Mouse (Mus musculus) neural tube, embryonic 15.5 days (tissue): Measurements from ENCODE around the gene Mtmr1. TPM values are rescaled to one million over a fixed set of nuclear protein-coding genes. Genes with fewer than 3 reads are reported as not detected.
"Not testable (repeated sequence)": the region's sequence is repeated elsewhere in the genome, so short reads cannot be mapped to it uniquely, and the experiment has no call there.

Source experiments
- ATAC-seq: fragments of 200-750 bp; cut with Nextera tagmentation; 2 replicates; pipeline ENCODE4 v1.8.0; 2017; ENCODE audit warnings: mild to moderate bottlenecking, moderate TSS enrichment, moderate library complexity; ENCODE audit not compliant: low FRiP score
- H3K27ac ChIP-seq: fragments of 300-500 bp; sonication (generic); replicated peaks from 2 replicates; pipeline ENCODE4 v1.5.1; 2015; ENCODE audit warnings: mild to moderate bottlenecking, inconsistent platforms
- H3K27me3 ChIP-seq: fragments of 300-500 bp; sonication (generic); replicated peaks from 2 replicates; pipeline ENCODE4 v1.6.1; 2015; ENCODE audit warnings: inconsistent platforms
- H3K36me3 ChIP-seq: fragments of 300-500 bp; sonication (generic); 2 replicates; pipeline ENCODE4 v1.6.1; 2015; ENCODE audit warnings: inconsistent platforms
- H3K4me1 ChIP-seq: fragments of 300-500 bp; sonication (generic); 2 replicates; pipeline ENCODE4 v1.6.1; 2015; ENCODE audit warnings: inconsistent platforms
- H3K4me2 ChIP-seq: fragments of 300-500 bp; sonication (generic); 2 replicates; pipeline ENCODE4 v1.6.1; 2015; ENCODE audit warnings: inconsistent platforms, mild to moderate bottlenecking, moderate library complexity
- H3K4me3 ChIP-seq: fragments of 300-500 bp; sonication (generic); replicated peaks from 2 replicates; pipeline ENCODE4 v1.5.1; 2015; ENCODE audit warnings: mild to moderate bottlenecking, inconsistent platforms
- H3K9ac ChIP-seq: fragments of 300-500 bp; sonication (generic); replicated peaks from 2 replicates; pipeline ENCODE4 v1.6.1; 2015; ENCODE audit warnings: mild to moderate bottlenecking, inconsistent platforms
- H3K9me3 ChIP-seq: fragments of 300-500 bp; sonication (generic); replicated peaks from 2 replicates; pipeline ENCODE4 v1.6.1; 2016; ENCODE audit warnings: inconsistent platforms
- WGBS: fragments of 180-500 bp; shearing (Covaris S2); methylation state at CpG from one replicate; pipeline ENCODE4 v1.1.7; 2015; ENCODE audit warnings: mixed read lengths; 5-methylcytosine and 5-hydroxymethylcytosine counted together
- polyA plus RNA-seq: library from polyadenylated mRNA; unstranded; fragments of >200 nt; fragmentation: Nextera tagmentation; extraction: Ambion mirVana; gene quantifications from 2 replicates; pipeline ENCODE4 v1.2.1, GENCODE M21; 2015

The Mtmr1 gene
- 13.5 and 16.2 TPM in 2 replicates for polyA plus RNA-seq

DNA sequence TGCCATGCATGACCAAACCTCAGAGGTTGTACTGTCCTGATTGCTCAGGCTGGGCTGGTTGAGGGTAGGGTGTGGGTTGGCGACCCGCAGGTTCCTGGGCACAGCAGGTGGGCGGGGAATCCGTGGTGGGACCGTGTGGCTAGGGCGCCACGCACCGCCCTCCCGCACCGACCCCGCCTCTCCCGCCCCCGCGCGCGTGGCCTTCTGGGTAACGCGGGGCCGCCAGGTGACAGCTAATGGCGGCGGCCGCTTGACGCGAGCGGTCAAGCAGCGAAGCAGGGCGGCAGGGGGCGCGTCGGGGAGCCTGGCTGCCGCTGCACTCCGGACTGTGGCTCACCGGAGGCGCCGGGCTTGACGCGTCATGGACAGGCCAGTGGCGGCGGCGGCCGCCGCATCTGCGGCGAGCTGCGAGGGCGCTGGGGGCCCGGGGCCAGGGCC is at the start of gene Mtmr1:
Gene Mtmr1, plus strand, starts transcription at position 207 of the 438 bp plus-strand sequence.
- Histone ChIP-seq H3K4me1 (no peaks in the 10 kb centered on the region), H3K4me3 (peak within 1 kb of the TSS; percentile 62), H3K9me3 (no peaks in the 10 kb centered on the region), H3K27ac (peak within 1 kb of the TSS; percentile 80), H3K36me3 (no peaks in the 10 kb centered on the region), H3K9ac (peak within 1 kb of the TSS; percentile 69), H3K4me2 (peak within 1 kb of the TSS; percentile 57), H3K27me3 (no peaks in the 10 kb centered on the region)
- ATAC-seq: peak; percentile 91
- WGBS: 14% methylated on average over 28 of the region's 47 CpGs

DNA sequence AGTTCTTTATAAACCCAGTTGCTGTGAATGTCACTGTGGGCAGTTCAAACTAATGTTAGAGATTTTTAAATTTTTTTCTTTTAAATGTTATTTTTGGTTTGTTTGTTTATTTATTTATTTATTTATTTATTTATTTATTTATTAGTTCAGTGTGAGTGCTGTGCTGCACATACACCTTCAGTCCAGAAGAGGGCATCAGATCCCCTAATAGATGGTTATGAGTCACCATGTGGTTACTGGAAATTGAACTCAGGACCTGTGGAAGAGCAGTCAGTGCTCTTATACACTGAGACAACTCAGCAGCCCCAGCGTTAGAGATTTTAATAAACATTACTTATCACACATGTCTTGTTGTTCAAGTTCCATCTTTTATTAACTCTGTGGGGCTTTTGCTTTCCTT is 12.5 kb upstream of the Mtmr1 start:
- Histone ChIP-seq H3K27ac (no peak overlapping the region), H3K36me3 (no peaks in the 10 kb centered on the region), H3K4me2 (no peak overlapping the region), H3K4me3 (no peak overlapping the region), H3K9me3 (no peaks in the 10 kb centered on the region), H3K27me3 (no peaks in the 10 kb centered on the region), H3K9ac (no peak overlapping the region), H3K4me1 (no peaks in the 10 kb centered on the region)
- 87% methylated on average over 1 of the region's 1 CpGs for WGBS
- no peak for ATAC-seq

DNA sequence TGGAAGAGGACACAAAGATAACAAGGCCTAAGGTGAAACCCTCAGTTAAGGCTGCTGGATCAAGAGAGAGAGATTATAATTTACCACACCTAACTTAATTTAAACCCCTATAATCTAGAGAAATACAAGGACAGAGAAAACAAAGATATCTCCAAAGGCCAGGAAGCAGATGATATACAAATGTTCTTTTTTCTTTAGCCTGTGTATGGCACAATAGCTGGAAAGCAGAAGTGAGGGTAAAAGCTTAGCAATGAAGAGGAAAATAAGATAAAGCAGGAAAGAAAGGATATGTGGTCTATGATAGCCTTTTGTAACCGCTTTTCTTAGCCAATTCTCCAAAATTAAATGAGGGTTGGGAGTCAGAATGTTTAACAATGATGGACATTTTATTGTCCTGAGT is 9.2 kb upstream of the Mtmr1 start:
- no peaks in the 10 kb centered on the region for H3K9me3 ChIP-seq
- no peak for ATAC-seq
- no peaks in the 10 kb centered on the region for H3K36me3 ChIP-seq
- H3K4me1 ChIP-seq: no peaks in the 10 kb centered on the region
- H3K27ac ChIP-seq: no peak overlapping the region
- WGBS: 65% methylated on average over 1 of the region's 1 CpGs
- H3K4me3 ChIP-seq: no peak overlapping the region
- no peak overlapping the region for H3K9ac ChIP-seq
- no peaks in the 10 kb centered on the region for H3K27me3 ChIP-seq
- H3K4me2 ChIP-seq: no peak overlapping the region

GRCm38 (mm10) chrX:71361793-71362192 is 2.8 kb upstream of the Mtmr1 start:
- H3K36me3 ChIP-seq, H3K4me2 ChIP-seq, H3K9me3 ChIP-seq, ATAC-seq, H3K4me1 ChIP-seq, H3K9ac ChIP-seq, H3K4me3 ChIP-seq, H3K27me3 ChIP-seq, H3K27ac ChIP-seq: not testable (repeated sequence)
- WGBS: 94% methylated on average over 10 of the region's 10 CpGs

DNA sequence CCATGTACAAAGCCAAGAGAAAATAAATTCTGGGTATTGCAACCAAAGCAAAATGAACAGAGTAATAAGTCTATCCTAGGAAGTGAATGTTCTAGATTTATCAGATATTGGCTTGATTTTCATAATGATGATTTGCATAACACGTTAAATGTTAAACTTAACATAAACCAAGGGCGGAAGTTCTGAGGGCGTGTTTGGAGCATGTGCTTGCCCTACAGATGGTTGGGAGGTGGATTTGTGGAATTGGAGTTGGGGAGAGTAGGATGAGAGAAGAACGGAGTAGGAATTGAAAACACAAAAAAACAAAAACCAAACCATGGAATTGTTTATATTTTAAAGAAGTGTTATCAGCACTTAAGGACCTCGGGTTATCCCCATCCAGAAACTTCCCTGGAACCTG is 498 bp upstream of the Mtmr1 start:
- no peak overlapping the region for H3K9ac ChIP-seq
- whole genome bisulfite sequencing: 74% methylated on average over 5 of the region's 5 CpGs
- H3K27ac ChIP-seq: peak overlapping the region; percentile 80; the same call in 1 of the 2 replicates
- peak overlapping the region; percentile 62 for H3K4me3 ChIP-seq
- H3K4me2 ChIP-seq: peak overlapping the region; percentile 57
- H3K27me3 ChIP-seq: no peaks in the 10 kb centered on the region
- no peaks in the 10 kb centered on the region for H3K4me1 ChIP-seq
- H3K9me3 ChIP-seq: no peaks in the 10 kb centered on the region
- H3K36me3 ChIP-seq: no peaks in the 10 kb centered on the region
- ATAC-seq: no peak

DNA sequence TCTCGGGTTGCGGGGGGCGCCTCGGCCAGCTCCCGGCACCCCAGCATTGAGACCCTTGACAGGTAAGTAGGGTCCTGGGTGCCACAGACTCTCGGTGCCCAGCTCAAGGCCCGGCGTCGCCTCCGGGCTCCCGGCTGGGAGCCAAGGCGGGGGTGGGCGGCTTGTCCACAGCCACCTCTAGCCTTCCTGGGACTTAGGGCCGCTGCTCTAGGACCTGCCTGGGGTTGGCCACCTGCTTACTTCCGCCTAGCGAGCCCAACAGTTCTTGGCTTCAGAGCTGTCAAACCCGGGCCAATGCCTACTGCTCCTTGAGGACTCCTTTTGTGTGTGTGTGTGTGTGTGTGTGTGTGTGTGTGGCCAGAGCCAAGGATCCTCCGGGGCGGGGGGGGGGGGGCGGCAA is 451 bp downstream of the Mtmr1 start:
- H3K4me1 ChIP-seq: no peaks in the 10 kb centered on the region
- H3K4me2 ChIP-seq: peak overlapping the region; percentile 57
- ATAC-seq: peak; percentile 82
- H3K9ac ChIP-seq: peak overlapping the region; percentile 69
- peak overlapping the region; percentile 80 for H3K27ac ChIP-seq
- H3K36me3 ChIP-seq: no peaks in the 10 kb centered on the region
- no peaks in the 10 kb centered on the region for H3K27me3 ChIP-seq
- H3K4me3 ChIP-seq: peak overlapping the region; percentile 62
- H3K9me3 ChIP-seq: no peaks in the 10 kb centered on the region
- WGBS: 29% methylated on average over 12 of the region's 20 CpGs

GRCm38 (mm10) chrX:71365510-71365909 is 950 bp downstream of the Mtmr1 start:
- Histone ChIP-seq H3K27me3 (no peaks in the 10 kb centered on the region), H3K4me3 (peak overlapping the region; percentile 62), H3K9ac (peak overlapping the region; percentile 69; the same call in 1 of the 2 replicates), H3K9me3 (no peaks in the 10 kb centered on the region), H3K36me3 (no peaks in the 10 kb centered on the region), H3K27ac (no peak overlapping the region; the same call in 1 of the 2 replicates), H3K4me2 (peak overlapping the region; percentile 57), H3K4me1 (no peaks in the 10 kb centered on the region)
- 0 out of 2 replicates have a peak, but pooled peaks have one; percentile 14 for ATAC-seq
- 55% methylated on average over 3 of the region's 3 CpGs for WGBS

GRCm38 (mm10) chrX:71366973-71367372 is 2.4 kb downstream of the Mtmr1 start:
- no peak for ATAC-seq
- Histone ChIP-seq H3K9ac (no peak overlapping the region), H3K4me3 (no peak overlapping the region), H3K4me2 (no peak overlapping the region), H3K27ac (no peak overlapping the region), H3K9me3 (no peaks in the 10 kb centered on the region), H3K27me3 (no peaks in the 10 kb centered on the region), H3K36me3 (no peaks in the 10 kb centered on the region), H3K4me1 (no peaks in the 10 kb centered on the region)

DNA sequence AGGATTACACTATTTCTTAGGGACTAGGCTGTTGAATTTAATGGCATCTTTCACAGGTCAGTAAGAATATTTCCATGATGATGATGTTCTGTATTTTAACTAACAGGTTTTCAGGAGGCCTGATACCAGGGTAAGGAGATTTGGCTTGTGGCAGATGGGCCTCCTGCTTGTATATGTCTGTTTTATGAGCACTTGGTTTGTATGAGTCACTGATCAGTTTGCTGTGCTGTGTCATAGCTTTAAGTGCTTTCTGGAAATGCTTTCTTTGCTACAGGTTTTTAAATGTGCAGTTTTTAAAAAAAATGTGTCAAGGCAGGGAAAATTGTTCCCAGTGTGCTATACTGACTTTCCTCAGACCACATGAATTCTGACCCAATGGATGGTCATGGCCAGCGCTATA is 12.2 kb downstream of the Mtmr1 start:
- WGBS: 92% methylated on average over 1 of the region's 1 CpGs

DNA sequence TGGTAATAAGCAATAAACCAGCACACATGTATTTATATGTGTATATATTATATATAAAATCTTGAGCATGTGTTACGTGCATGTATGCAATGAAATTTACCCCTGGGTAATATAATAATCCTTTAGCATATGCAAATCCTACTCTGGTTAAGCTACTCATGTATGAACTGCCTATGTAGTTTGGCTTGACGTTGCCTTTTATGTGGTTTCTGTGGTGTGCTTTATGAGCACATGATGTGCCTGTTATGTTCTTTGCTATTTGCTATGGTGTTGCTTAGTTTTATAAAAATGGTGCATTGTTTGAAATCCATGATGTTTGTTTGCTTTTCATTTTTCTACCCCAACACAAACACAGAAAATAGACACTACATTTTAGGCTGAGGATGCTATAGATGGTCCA is 13.9 kb downstream of the Mtmr1 start:
- H3K9me3 ChIP-seq: no peaks in the 10 kb centered on the region
- no peak overlapping the region for H3K4me3 ChIP-seq
- H3K36me3 ChIP-seq: no peaks in the 10 kb centered on the region
- H3K4me1 ChIP-seq: no peaks in the 10 kb centered on the region
- no peak overlapping the region for H3K9ac ChIP-seq
- no peak overlapping the region for H3K4me2 ChIP-seq
- WGBS: 72% methylated on average over 2 of the region's 2 CpGs
- no peaks in the 10 kb centered on the region for H3K27me3 ChIP-seq
- ATAC-seq: no peak
- H3K27ac ChIP-seq: no peak overlapping the region

More for the DNA sequence above, 12.2 kb downstream of the Mtmr1 start:
- no peaks in the 10 kb centered on the region for H3K4me1 ChIP-seq
- H3K9ac ChIP-seq: no peak overlapping the region
- H3K27ac ChIP-seq: no peak overlapping the region
- no peak overlapping the region for H3K4me2 ChIP-seq
- no peaks in the 10 kb centered on the region for H3K36me3 ChIP-seq
- H3K27me3 ChIP-seq: no peaks in the 10 kb centered on the region
- ATAC-seq: no peak
- no peaks in the 10 kb centered on the region for H3K9me3 ChIP-seq
- H3K4me3 ChIP-seq: no peak overlapping the region

DNA sequence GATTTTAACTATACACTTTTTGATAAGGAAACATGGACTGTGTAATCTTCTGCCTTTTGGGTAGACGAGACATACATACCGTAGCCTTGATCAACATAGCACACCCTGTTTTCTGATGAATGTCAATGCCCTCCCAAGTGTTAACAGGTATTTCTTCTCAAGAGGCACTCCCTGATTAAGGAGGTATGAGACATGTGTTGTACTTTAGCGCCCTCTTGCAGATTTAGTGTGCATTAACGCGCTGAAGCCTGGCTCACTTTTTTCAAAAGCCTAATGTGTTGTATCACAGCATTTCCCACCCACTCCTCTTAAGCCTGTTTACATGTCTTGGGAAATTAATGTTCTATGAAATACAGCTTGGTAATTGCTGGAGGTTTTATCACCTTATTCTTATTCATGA is 17.0 kb downstream of the Mtmr1 start:
- Histone ChIP-seq H3K4me2 (no peak overlapping the region), H3K36me3 (no peaks in the 10 kb centered on the region), H3K9ac (no peak overlapping the region), H3K4me3 (no peak overlapping the region), H3K4me1 (no peaks in the 10 kb centered on the region), H3K9me3 (no peaks in the 10 kb centered on the region), H3K27me3 (no peaks in the 10 kb centered on the region), H3K27ac (no peak overlapping the region)
- 46% methylated on average over 5 of the region's 5 CpGs for WGBS
- 0 out of 2 replicates have a peak, but pooled peaks have one; percentile 41 for ATAC-seq

GRCm38 (mm10) chrX:71396326-71396725 is 31.8 kb downstream of the Mtmr1 start:
- Histone ChIP-seq H3K27ac (no peak overlapping the region), H3K9ac (no peak overlapping the region)

GRCm38 (mm10) chrX:71406290-71406689 is 41.7 kb downstream of the Mtmr1 start:
- H3K4me2 ChIP-seq: no peak overlapping the region
- H3K4me1 ChIP-seq: no peaks in the 10 kb centered on the region
- H3K27me3 ChIP-seq: no peaks in the 10 kb centered on the region
- H3K9me3 ChIP-seq: no peaks in the 10 kb centered on the region
- H3K4me3 ChIP-seq: no peak overlapping the region
- no peaks in the 10 kb centered on the region for H3K36me3 ChIP-seq
- H3K27ac ChIP-seq: no peak overlapping the region
- ATAC-seq: no peak
- no peak overlapping the region for H3K9ac ChIP-seq

More at GRCm38 (mm10) chrX:71396326-71396725, 31.8 kb downstream of the Mtmr1 start:
- H3K4me1 ChIP-seq: no peaks in the 10 kb centered on the region
- H3K4me3 ChIP-seq: no peak overlapping the region
- no peaks in the 10 kb centered on the region for H3K9me3 ChIP-seq
- no peak for ATAC-seq
- no peak overlapping the region for H3K4me2 ChIP-seq
- H3K36me3 ChIP-seq: no peaks in the 10 kb centered on the region
- 88% methylated on average over 4 of the region's 4 CpGs for WGBS
- H3K27me3 ChIP-seq: no peaks in the 10 kb centered on the region
